Mouse (Mus musculus) small intestine, adult 2 months (tissue): ENCODE data around the gene Amfr. TPM values are rescaled to one million over a fixed set of nuclear protein-coding genes. Genes with fewer than 3 reads are reported as not detected.

Experiments used
- H3K27ac ChIP-seq: fragments of 200-500 bp; 2 replicates; pipeline ENCODE4 v1.5.1; 2012; ENCODE audit warnings: low read depth, low read length, control low read depth, inconsistent platforms; ENCODE audit not compliant: insufficient read depth
- H3K27me3 ChIP-seq: fragments of 200-500 bp; 2 replicates; pipeline ENCODE4 v1.6.1; 2012; ENCODE audit warnings: mild to moderate bottlenecking, moderate library complexity, low read length, inconsistent platforms; ENCODE audit not compliant: control insufficient read depth, insufficient read depth
- H3K36me3 ChIP-seq: fragments of 200-500 bp; 2 replicates; pipeline ENCODE4 v1.6.1; 2012; ENCODE audit warnings: mild to moderate bottlenecking, low read length, control low read depth, inconsistent platforms; ENCODE audit not compliant: control insufficient read depth, insufficient read depth
- H3K4me1 ChIP-seq: fragments of 200-500 bp; 2 replicates; pipeline ENCODE4 v1.6.1; 2012; ENCODE audit warnings: low read length, inconsistent platforms, mixed read lengths; ENCODE audit not compliant: control insufficient read depth, insufficient read depth, insufficient read length
- H3K4me3 ChIP-seq: fragments of 200-500 bp; 2 replicates; pipeline ENCODE4 v1.5.1; 2012; ENCODE audit warnings: low read depth, mild to moderate bottlenecking, control low read depth, inconsistent platforms, low read length, moderate library complexity
- CTCF ChIP-seq: fragments of 200-500 bp; IDR thresholded peaks from 2 replicates; pipeline ENCODE4 v1.5.1; 2012; ENCODE audit warnings: low read depth, mild to moderate bottlenecking, control low read depth, inconsistent platforms, low read length, moderate library complexity, mixed read lengths; ENCODE audit not compliant: insufficient replicate concordance, insufficient read length; ENCODE audit errors: extremely low read depth
- POLR2A ChIP-seq: fragments of 200-500 bp; IDR thresholded peaks from 2 replicates; pipeline ENCODE4 v1.6.1; 2012; ENCODE audit warnings: low read depth, mild to moderate bottlenecking, control low read depth, inconsistent platforms, low read length, moderate library complexity
- WGBS: fragments of 180-500 bp; shearing (Covaris S2); methylation state at CpG from one replicate; pipeline ENCODE4 v1.1.7; 2018; 5-methylcytosine and 5-hydroxymethylcytosine counted together
- polyA plus RNA-seq: library from polyadenylated mRNA; depleted of rRNA; stranded (reverse); fragments of >200 nt; gene quantifications from 2 replicates; pipeline ENCODE4 v1.2.3, GENCODE M21; 2012

The Amfr gene
- polyA plus RNA-seq, 1 experiment, result 62.7 TPM

DNA sequence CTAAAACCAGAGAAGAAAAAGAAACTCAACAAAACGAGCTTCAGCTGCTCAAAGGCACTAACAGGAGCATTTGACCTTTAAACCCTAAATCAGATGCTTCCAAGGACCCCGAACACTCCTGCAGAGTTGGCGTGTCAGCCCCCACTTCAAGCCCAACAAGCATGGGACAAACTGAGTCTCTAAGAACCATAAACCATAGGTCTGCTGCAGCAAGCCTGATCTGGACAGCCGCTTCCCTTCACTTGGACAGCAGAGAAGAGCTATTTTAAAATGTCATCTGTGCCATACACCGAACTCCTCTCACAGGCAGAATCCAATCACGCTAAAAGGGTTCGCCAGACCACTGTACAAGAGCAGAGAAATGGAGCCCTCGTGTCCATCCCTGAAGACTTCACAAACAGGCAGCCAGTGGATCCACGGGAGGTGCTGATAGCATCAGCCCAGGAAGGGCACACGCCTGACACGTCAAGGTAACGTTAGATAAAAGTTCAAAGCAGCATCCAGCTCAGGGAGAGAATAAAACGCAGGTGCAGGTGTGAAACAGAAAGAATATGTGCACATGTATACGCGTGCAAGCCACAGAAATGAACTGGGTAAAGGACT lies 3.3 kb downstream of the Amfr start:
- TF ChIP-seq POLR2A, result no peak
- TF ChIP-seq CTCF, result no peak
- no peaks in the 10 kb centered on the region for H3K27me3 ChIP-seq
- no peak overlapping the region for H3K27ac ChIP-seq
- WGBS, result 26% methylated on average over 15 of the region's 15 CpGs
- H3K4me3 ChIP-seq, result no peak overlapping the region
- peaks cover 18% of the 10 kb centered on the region for H3K4me1 ChIP-seq
- peaks cover 7% of the 10 kb centered on the region for H3K36me3 ChIP-seq

DNA sequence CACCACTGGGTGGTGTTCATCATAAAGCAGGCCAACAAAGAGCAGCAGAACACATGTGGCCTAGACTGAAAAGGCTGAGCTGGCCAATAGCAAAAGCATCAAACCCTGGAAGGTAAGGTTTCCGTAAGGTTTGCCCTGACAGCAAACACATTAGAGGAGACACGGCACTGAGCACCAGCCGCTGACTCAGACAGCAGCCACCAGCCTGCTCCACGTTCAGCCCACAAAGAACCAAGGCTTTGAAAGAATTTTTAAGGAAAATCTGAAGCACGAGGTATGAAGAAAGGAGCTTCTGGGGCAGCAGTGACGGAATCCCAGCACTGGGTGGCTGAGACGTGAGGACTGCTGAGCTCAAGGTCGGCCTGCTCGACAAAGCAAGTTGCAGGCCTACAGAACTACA lies 8.5 kb downstream of the Amfr start:
- H3K4me3 ChIP-seq, result no peak overlapping the region
- TF ChIP-seq POLR2A, result no peak
- TF ChIP-seq CTCF, result no peak
- H3K27me3 ChIP-seq, result no peaks in the 10 kb centered on the region
- peaks cover 3% of the 10 kb centered on the region for H3K4me1 ChIP-seq
- peaks cover 32% of the 10 kb centered on the region for H3K36me3 ChIP-seq
- H3K27ac ChIP-seq, result no peak overlapping the region
- 89% methylated on average over 9 of the region's 9 CpGs for WGBS

DNA sequence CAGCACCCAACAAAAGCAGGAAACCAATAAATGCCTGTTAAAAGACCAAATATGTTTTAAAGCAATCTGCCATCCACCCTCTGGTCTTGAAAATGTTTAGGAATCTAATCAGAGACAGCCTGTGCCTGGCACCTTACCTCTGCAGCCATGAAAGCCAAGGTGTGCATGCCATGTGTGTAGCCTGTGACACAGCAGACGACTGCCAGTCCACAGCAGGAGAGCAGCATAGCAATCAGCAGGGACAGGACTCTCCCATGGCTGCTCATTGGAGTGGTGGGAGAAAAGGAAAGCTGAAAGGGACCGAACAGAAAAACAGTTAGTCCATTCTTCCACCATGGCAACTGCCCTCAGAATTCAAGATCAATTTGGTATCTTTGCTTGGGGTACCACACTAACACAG lies 13.7 kb downstream of the Amfr start:
- TF ChIP-seq POLR2A (no peak), CTCF (no peak)
- WGBS, result 99% methylated on average over 2 of the region's 2 CpGs
- H3K36me3 ChIP-seq, result peaks cover 39% of the 10 kb centered on the region
- H3K4me1 ChIP-seq, result no peaks in the 10 kb centered on the region
- no peak overlapping the region for H3K27ac ChIP-seq
- no peaks in the 10 kb centered on the region for H3K27me3 ChIP-seq
- H3K4me3 ChIP-seq, result no peak overlapping the region

DNA sequence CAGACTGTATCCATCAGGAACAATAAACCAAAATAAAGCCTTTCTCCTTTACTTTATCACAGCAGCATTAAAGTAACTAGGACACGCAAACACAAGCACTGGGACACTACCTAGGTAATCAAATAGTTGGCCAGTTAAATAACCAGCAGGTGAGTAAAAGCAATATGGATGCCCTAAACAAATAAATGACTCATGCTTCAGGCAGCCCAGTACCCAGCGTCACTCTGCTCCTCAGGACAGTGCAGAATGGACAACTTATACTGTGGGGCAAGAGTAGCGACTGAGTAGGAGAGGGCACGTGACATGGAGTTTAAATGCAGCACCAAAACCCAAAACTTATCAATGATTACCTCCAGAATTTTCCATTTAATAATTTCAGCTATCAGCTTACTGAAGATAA lies 22.9 kb downstream of the Amfr start:
- WGBS, result 65% methylated on average over 4 of the region's 4 CpGs
- peaks cover 33% of the 10 kb centered on the region for H3K36me3 ChIP-seq
- H3K27me3 ChIP-seq, result no peaks in the 10 kb centered on the region
- no peaks in the 10 kb centered on the region for H3K4me1 ChIP-seq
- no peak overlapping the region for H3K27ac ChIP-seq
- TF ChIP-seq POLR2A (no peak), CTCF (no peak)
- no peak overlapping the region for H3K4me3 ChIP-seq

DNA sequence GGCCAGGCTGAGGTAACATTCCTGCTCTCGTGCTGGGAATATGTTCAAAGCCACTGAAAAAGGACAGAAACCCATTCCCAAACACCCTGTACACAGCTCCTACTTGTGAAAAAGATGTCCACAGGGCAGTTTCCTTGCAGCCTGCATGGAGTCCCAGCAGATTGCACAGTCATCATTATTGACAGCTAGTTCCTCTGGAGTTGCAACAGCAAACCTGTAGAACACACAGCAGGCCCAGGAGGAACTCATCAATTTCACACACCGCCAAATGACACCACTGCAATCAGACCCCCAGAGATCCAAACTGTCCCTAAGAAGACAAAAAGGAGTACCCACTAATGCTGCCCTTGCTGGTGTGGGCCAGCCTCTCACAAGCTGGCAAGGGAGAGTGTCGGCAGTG lies 27.9 kb downstream of the Amfr start:
- peaks cover 71% of the 10 kb centered on the region for H3K36me3 ChIP-seq
- no peak for TF ChIP-seq CTCF
- TF ChIP-seq POLR2A, result no peak
- H3K4me1 ChIP-seq, result no peaks in the 10 kb centered on the region
- 90% methylated on average over 3 of the region's 3 CpGs for WGBS
- H3K27me3 ChIP-seq, result no peaks in the 10 kb centered on the region
- no peak overlapping the region for H3K4me3 ChIP-seq
- H3K27ac ChIP-seq, result no peak overlapping the region

DNA sequence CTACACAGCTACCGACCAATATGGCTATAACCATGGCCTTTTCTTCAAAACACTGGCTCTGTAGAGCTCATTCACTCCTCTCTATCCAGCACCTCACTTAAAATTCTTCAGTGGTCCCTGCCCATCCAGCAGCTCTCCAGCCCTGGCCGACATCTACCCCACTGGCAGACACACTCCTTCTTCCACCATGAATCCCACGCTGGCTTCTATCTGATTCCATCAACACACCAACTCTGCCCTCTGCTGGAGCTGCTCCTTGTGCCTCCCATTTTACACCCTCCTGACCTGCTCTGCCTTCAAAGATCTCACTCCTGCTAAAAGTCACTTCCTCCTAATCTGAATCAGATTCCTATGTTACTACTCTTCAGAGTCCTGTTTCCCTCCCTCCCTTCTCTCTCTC lies 28.8 kb downstream of the Amfr start:
- Histone ChIP-seq H3K4me3 (no peak overlapping the region), H3K27me3 (no peaks in the 10 kb centered on the region), H3K36me3 (peaks cover 72% of the 10 kb centered on the region), H3K27ac (no peak overlapping the region), H3K4me1 (no peaks in the 10 kb centered on the region)
- WGBS, result 77% methylated on average over 3 of the region's 3 CpGs
- TF ChIP-seq CTCF, result peak; percentile 17; the same call in 1 of the 2 replicates
- TF ChIP-seq POLR2A, result no peak

DNA sequence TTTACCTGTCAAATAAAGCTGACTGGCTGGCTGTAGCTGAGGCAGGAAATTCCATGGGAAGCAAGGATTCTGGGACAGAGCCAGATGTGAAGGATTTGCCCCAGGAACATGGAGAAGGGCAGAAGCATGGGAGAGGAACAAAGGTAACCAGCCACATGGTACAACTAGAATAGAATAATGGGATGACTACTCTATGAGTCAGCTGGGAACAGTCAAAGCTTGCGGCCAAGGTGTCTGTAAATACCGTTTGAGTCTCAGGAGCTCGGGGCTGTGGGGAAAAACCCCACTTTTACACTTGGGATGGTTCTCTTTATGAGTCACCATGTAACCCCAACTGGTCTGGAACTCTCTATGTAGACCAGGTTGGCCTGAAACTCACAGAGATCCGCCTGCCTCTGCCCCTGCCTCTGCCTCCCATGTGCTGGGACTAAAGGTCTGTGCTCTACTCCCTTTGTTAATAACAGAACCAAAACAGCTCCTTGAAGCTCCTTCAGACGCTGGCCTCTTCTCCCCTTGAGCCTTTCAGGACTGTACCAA lies 30.9 kb downstream of the Amfr start:
- Histone ChIP-seq H3K4me3 (no peak overlapping the region), H3K27me3 (no peaks in the 10 kb centered on the region), H3K4me1 (no peaks in the 10 kb centered on the region), H3K36me3 (peaks cover 76% of the 10 kb centered on the region), H3K27ac (no peak overlapping the region)
- 76% methylated on average over 5 of the region's 5 CpGs for WGBS
- TF ChIP-seq POLR2A (no peak), CTCF (no peak)
